Mouse (Mus musculus): Measurements from ENCODE around the gene Kncn.
A peak's percentile ranks its signal among the peaks of the same experiment; 100 is the strongest.

The Kncn gene

GRCm38 (mm10) chr4:115884022-115884421 lies at the start of gene Kncn:
Kncn (plus strand) TSS chr4:115884400.
- DNase-seq (ENCODE audit: low spot score in 2 of 2), result no peak

- no peak for DNase-seq (ENCODE audit: low spot score in 2 of 2)
Measured at GRCm38 (mm10) chr4:115835576-115835975, 48.6 kb upstream of the Kncn start.

GRCm38 (mm10) chr4:115838196-115838595 lies 46.0 kb upstream of the Kncn start:
- no peak for DNase-seq (ENCODE audit: low spot score in 2 of 2)

GRCm38 (mm10) chr4:115838696-115839641 lies 45.2 kb upstream of the Kncn start, which contains the start of gene Mknk1:
Mknk1 (plus strand) TSS chr4:115839198.
- peak; percentile 77 to 83 for DNase-seq (ENCODE audit: low spot score in 2 of 2)

GRCm38 (mm10) chr4:115839956-115840355 lies 44.2 kb upstream of the Kncn start:
- DNase-seq (ENCODE audit: low spot score in 2 of 2), result no peak

GRCm38 (mm10) chr4:115840842-115841241 lies 43.4 kb upstream of the Kncn start:
- no peak for DNase-seq (ENCODE audit: low spot score in 2 of 2)

GRCm38 (mm10) chr4:115846656-115847055 lies 37.5 kb upstream of the Kncn start:
- DNase-seq (ENCODE audit: low spot score in 2 of 2), result no peak

- no peak for DNase-seq (ENCODE audit: low spot score in 2 of 2)
Measured at GRCm38 (mm10) chr4:115847377-115847776, 36.8 kb upstream of the Kncn start.

GRCm38 (mm10) chr4:115848083-115848482 lies 36.1 kb upstream of the Kncn start:
- no peak for DNase-seq (ENCODE audit: low spot score in 2 of 2)

GRCm38 (mm10) chr4:115848990-115849677 lies 35.1 kb upstream of the Kncn start:
- no peak for DNase-seq (ENCODE audit: low spot score in 2 of 2)

- no peak for DNase-seq (ENCODE audit: low spot score in 2 of 2)
Measured at GRCm38 (mm10) chr4:115850111-115850510, 34.1 kb upstream of the Kncn start.

- no peak for DNase-seq (ENCODE audit: low spot score in 2 of 2)
Measured at GRCm38 (mm10) chr4:115850631-115851030, 33.6 kb upstream of the Kncn start.

- no peak for DNase-seq (ENCODE audit: low spot score in 2 of 2)
Measured at GRCm38 (mm10) chr4:115851569-115851968, 32.6 kb upstream of the Kncn start.

GRCm38 (mm10) chr4:115855100-115855499 lies 29.1 kb upstream of the Kncn start:
- DNase-seq (ENCODE audit: low spot score in 2 of 2), result no peak

GRCm38 (mm10) chr4:115855609-115856008 lies 28.6 kb upstream of the Kncn start:
- DNase-seq (ENCODE audit: low spot score in 2 of 2), result no peak

GRCm38 (mm10) chr4:115856282-115856681 lies 27.9 kb upstream of the Kncn start:
- DNase-seq (ENCODE audit: low spot score in 2 of 2), result no peak

- no peak for DNase-seq (ENCODE audit: low spot score in 2 of 2)
Measured at GRCm38 (mm10) chr4:115857293-115857883, 26.8 kb upstream of the Kncn start.

GRCm38 (mm10) chr4:115863352-115863751 lies 20.8 kb upstream of the Kncn start:
- DNase-seq (ENCODE audit: low spot score in 2 of 2), result no peak

- DNase-seq (ENCODE audit: low spot score in 2 of 2), result no peak
Measured at GRCm38 (mm10) chr4:115863880-115864279, 20.3 kb upstream of the Kncn start.

GRCm38 (mm10) chr4:115869512-115870210 lies 14.5 kb upstream of the Kncn start:
- no peak for DNase-seq (ENCODE audit: low spot score in 2 of 2)

GRCm38 (mm10) chr4:115873231-115873630 lies 11.0 kb upstream of the Kncn start:
- no peak for DNase-seq (ENCODE audit: low spot score in 2 of 2)

- DNase-seq (ENCODE audit: low spot score in 2 of 2), result no peak
Measured at GRCm38 (mm10) chr4:115878216-115878678, 6.0 kb upstream of the Kncn start.
